Mouse (Mus musculus) liver, embryonic 13.5 days (tissue): Measurements from ENCODE around the gene Cobl. TPM values are rescaled to one million over a fixed set of nuclear protein-coding genes. Genes with fewer than 3 reads are reported as not detected.

Experiments
- ATAC-seq: fragments of 200-750 bp; cut with Nextera tagmentation; 2 replicates; pipeline ENCODE4 v1.8.0; 2017; ENCODE audit warnings: low read depth, mild to moderate bottlenecking, moderate number of reproducible peaks, moderate library complexity
- DNase-seq: peaks from one replicate; pipeline ENCODE4 v3.0.0; 2022
- H3K27ac ChIP-seq: fragments of 300-500 bp; sonication (generic); 2 replicates; pipeline ENCODE4 v1.5.1; 2015; ENCODE audit warnings: moderate library complexity, mild to moderate bottlenecking, inconsistent platforms
- H3K27me3 ChIP-seq: fragments of 300-500 bp; sonication (generic); 2 replicates; pipeline ENCODE4 v1.6.1; 2015; ENCODE audit warnings: mild to moderate bottlenecking, inconsistent platforms
- H3K36me3 ChIP-seq: fragments of 300-500 bp; sonication (generic); 2 replicates; pipeline ENCODE4 v1.6.1; 2015; ENCODE audit warnings: mild to moderate bottlenecking, inconsistent platforms
- H3K4me1 ChIP-seq: fragments of 300-500 bp; sonication (generic); replicated peaks from 2 replicates; pipeline ENCODE4 v1.6.1; 2015; ENCODE audit warnings: inconsistent platforms
- H3K4me2 ChIP-seq: fragments of 300-500 bp; sonication (generic); 2 replicates; pipeline ENCODE4 v1.6.1; 2015; ENCODE audit warnings: inconsistent platforms, mild to moderate bottlenecking, moderate library complexity
- H3K4me3 ChIP-seq: fragments of 300-500 bp; sonication (generic); replicated peaks from 2 replicates; pipeline ENCODE4 v1.5.1; 2015; ENCODE audit warnings: mild to moderate bottlenecking, inconsistent platforms
- H3K9ac ChIP-seq: fragments of 300-500 bp; sonication (generic); 2 replicates; pipeline ENCODE4 v1.6.1; 2015; ENCODE audit warnings: mild to moderate bottlenecking, inconsistent platforms
- H3K9me3 ChIP-seq: fragments of 300-500 bp; sonication (generic); replicated peaks from 2 replicates; pipeline ENCODE4 v1.6.1; 2016; ENCODE audit warnings: inconsistent platforms
- WGBS: fragments of 180-500 bp; shearing (Covaris S2); methylation state at CpG from one replicate; pipeline ENCODE4 v1.1.7; 2015; ENCODE audit not compliant: insufficient replicate concordance; 5-methylcytosine and 5-hydroxymethylcytosine counted together
- polyA plus RNA-seq: library from polyadenylated mRNA; unstranded; fragments of >200 nt; fragmentation: Nextera tagmentation; extraction: Ambion mirVana; gene quantifications from 2 replicates; pipeline ENCODE4 v1.2.1, GENCODE M21; 2015

Cobl gene
- polyA plus RNA-seq, 1 experiment from 2014 or later = 1.3 TPM

- Histone ChIP-seq H3K9me3 (no peaks in the 10 kb centered on the region), H3K27ac (no peak overlapping the region), H3K36me3 (no peaks in the 10 kb centered on the region), H3K4me2 (no peak overlapping the region), H3K9ac (no peak overlapping the region), H3K4me1 (no peaks in the 10 kb centered on the region), H3K27me3 (no peaks in the 10 kb centered on the region), H3K4me3 (no peak overlapping the region)
- DNase-seq (no peak), ATAC-seq (no peak)
Measured at GRCm38 (mm10) chr11:12340697-12341096, 124.1 kb downstream of the Cobl start.

DNA sequence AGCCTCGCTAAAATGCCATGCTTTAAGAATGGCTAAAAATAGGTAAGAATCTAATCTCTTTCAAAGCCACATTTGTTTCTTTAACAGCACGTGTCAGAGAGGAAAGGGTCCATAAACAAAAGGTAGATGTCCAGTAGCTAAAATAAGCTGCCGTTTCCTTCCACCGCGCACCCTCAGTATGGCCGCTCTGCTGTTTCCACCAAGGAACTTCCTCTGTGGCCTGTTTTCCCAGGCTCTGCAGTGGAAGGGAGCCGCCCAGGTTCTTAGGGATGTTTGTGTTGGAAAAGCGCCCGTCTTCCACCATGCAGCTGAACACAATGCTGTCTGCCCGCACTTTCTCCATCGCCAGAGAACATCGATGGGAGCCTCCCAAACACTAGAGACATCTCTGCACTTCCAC, 128.6 kb downstream of the Cobl start:
- H3K36me3 ChIP-seq = no peaks in the 10 kb centered on the region
- no peak overlapping the region for H3K27ac ChIP-seq
- WGBS = 45% methylated on average over 12 of the region's 12 CpGs
- no peak overlapping the region for H3K9ac ChIP-seq
- H3K27me3 ChIP-seq = no peaks in the 10 kb centered on the region
- ATAC-seq (no peak), DNase-seq (no peak)
- H3K4me1 ChIP-seq = no peaks in the 10 kb centered on the region
- no peak overlapping the region for H3K4me3 ChIP-seq
- H3K4me2 ChIP-seq = no peak overlapping the region
- H3K9me3 ChIP-seq = no peaks in the 10 kb centered on the region

GRCm38 (mm10) chr11:12331997-12332396, 132.8 kb downstream of the Cobl start:
- H3K27ac ChIP-seq = no peak overlapping the region

GRCm38 (mm10) chr11:12321445-12321844, 143.3 kb downstream of the Cobl start:
- Histone ChIP-seq H3K9me3 (no peaks in the 10 kb centered on the region), H3K27ac (no peak overlapping the region), H3K4me1 (no peaks in the 10 kb centered on the region), H3K4me3 (no peak overlapping the region), H3K9ac (no peak overlapping the region), H3K36me3 (no peaks in the 10 kb centered on the region), H3K27me3 (no peaks in the 10 kb centered on the region), H3K4me2 (no peak overlapping the region)
- ATAC-seq = no peak
- WGBS = 65% methylated on average over 1 of the region's 1 CpGs
- DNase-seq = no peak

More at GRCm38 (mm10) chr11:12331997-12332396, 132.8 kb downstream of the Cobl start:
- no peaks in the 10 kb centered on the region for H3K27me3 ChIP-seq
- H3K9me3 ChIP-seq = no peaks in the 10 kb centered on the region
- WGBS = 59% methylated on average over 2 of the region's 2 CpGs
- no peak overlapping the region for H3K4me2 ChIP-seq
- no peak overlapping the region for H3K4me3 ChIP-seq
- ATAC-seq (no peak), DNase-seq (no peak)
- H3K36me3 ChIP-seq = no peaks in the 10 kb centered on the region
- no peaks in the 10 kb centered on the region for H3K4me1 ChIP-seq
- H3K9ac ChIP-seq = no peak overlapping the region

GRCm38 (mm10) chr11:12319318-12319717, 145.4 kb downstream of the Cobl start:
- H3K9me3 ChIP-seq = no peaks in the 10 kb centered on the region
- DNase-seq = no peak

GRCm38 (mm10) chr11:12315670-12316069, 149.1 kb downstream of the Cobl start:
- ATAC-seq (no peak), DNase-seq (no peak)
- Histone ChIP-seq H3K27ac (no peak overlapping the region), H3K9ac (no peak overlapping the region), H3K27me3 (0 out of 2 replicates have a peak, but pooled peaks cover 6% of the 10 kb centered on the region), H3K36me3 (no peaks in the 10 kb centered on the region), H3K4me2 (no peak overlapping the region), H3K9me3 (no peaks in the 10 kb centered on the region), H3K4me1 (no peaks in the 10 kb centered on the region), H3K4me3 (no peak overlapping the region)
- 54% methylated on average over 3 of the region's 3 CpGs for WGBS

More at GRCm38 (mm10) chr11:12319318-12319717, 145.4 kb downstream of the Cobl start:
- Histone ChIP-seq H3K9ac (no peak overlapping the region), H3K4me3 (no peak overlapping the region), H3K27me3 (no peaks in the 10 kb centered on the region), H3K4me2 (no peak overlapping the region), H3K27ac (no peak overlapping the region), H3K4me1 (no peaks in the 10 kb centered on the region), H3K36me3 (no peaks in the 10 kb centered on the region)
- 79% methylated on average over 3 of the region's 3 CpGs for WGBS
- ATAC-seq = no peak

- 66% methylated on average over 6 of the region's 6 CpGs for WGBS
Measured at GRCm38 (mm10) chr11:12314278-12315043, 150.3 kb downstream of the Cobl start.

GRCm38 (mm10) chr11:12311419-12311818, 153.3 kb downstream of the Cobl start:
- no peak for DNase-seq
- no peak overlapping the region for H3K27ac ChIP-seq
- ATAC-seq = no peak
- no peak overlapping the region for H3K9ac ChIP-seq
- H3K4me1 ChIP-seq = no peaks in the 10 kb centered on the region
- 32% methylated on average over 6 of the region's 6 CpGs for WGBS
- H3K9me3 ChIP-seq = no peaks in the 10 kb centered on the region
- H3K27me3 ChIP-seq = 0 out of 2 replicates have a peak, but pooled peaks cover 6% of the 10 kb centered on the region
- H3K4me3 ChIP-seq = no peak overlapping the region
- H3K4me2 ChIP-seq = no peak overlapping the region
- no peaks in the 10 kb centered on the region for H3K36me3 ChIP-seq

More at GRCm38 (mm10) chr11:12314278-12315043, 150.3 kb downstream of the Cobl start:
- Histone ChIP-seq H3K27ac (no peak overlapping the region), H3K9ac (no peak overlapping the region), H3K27me3 (0 out of 2 replicates have a peak, but pooled peaks cover 6% of the 10 kb centered on the region), H3K4me3 (no peak overlapping the region), H3K4me1 (no peaks in the 10 kb centered on the region), H3K36me3 (no peaks in the 10 kb centered on the region), H3K9me3 (no peaks in the 10 kb centered on the region), H3K4me2 (no peak overlapping the region)
- ATAC-seq = no peak
- DNase-seq = no peak

DNA sequence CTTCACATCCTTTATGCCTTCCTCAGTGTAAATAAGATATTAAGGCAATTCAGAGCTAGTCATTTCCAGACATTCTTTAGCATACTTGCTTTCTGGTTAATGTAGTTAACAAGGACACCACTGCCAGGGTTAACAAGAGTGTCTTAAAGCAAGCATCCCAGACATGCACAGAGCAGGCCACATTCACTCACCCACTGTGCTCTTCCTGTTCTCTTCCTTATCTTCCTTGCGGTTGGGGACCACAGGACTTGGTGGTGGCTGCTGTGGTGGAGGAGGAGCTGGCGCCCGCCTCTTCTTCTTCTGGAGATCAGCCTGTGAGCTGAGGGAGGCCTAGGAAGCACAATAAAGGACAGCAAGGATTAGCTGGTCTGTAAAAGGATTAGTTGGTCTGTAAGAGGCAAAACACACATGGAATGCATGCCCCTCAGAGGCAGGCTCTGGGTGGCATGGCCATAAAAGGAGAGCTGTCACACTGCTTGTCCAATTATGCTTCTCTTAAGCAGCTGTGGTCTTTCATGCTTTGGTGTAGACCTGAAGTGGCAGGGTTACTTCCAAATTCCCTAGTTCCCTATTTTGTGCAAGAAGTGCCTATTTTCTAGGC, 155.2 kb downstream of the Cobl start:
- no peak overlapping the region for H3K4me2 ChIP-seq
- no peak overlapping the region for H3K4me3 ChIP-seq
- no peaks in the 10 kb centered on the region for H3K9me3 ChIP-seq
- no peak overlapping the region for H3K27ac ChIP-seq
- WGBS = 13% methylated on average over 3 of the region's 3 CpGs
- ATAC-seq (peak; percentile 39; the same call in 1 of the 2 replicates), DNase-seq (no peak)
- H3K9ac ChIP-seq = no peak overlapping the region
- no peaks in the 10 kb centered on the region for H3K4me1 ChIP-seq
- 0 out of 2 replicates have a peak, but pooled peaks cover 6% of the 10 kb centered on the region for H3K27me3 ChIP-seq
- no peaks in the 10 kb centered on the region for H3K36me3 ChIP-seq

DNA sequence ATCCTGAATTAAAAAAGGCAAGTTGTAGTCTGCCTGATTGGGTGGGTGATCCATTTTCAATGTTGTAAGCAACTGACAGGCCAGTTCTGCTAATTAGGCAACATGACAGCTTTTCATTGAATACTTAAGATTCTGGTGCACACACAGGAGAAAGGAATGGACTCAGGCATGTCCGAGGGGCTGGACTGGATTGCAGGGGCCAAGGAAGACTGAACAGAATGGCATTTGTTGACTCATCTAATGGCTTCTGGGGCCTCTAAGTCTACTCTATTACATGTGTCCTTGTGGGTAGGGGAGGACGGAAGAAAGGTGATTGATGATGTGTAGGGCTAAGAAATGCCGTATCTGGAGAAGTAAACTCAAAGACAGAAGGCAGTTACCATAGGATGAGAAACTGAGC, 159.9 kb downstream of the Cobl start:
- Histone ChIP-seq H3K27me3 (no peaks in the 10 kb centered on the region), H3K4me1 (no peaks in the 10 kb centered on the region), H3K9ac (no peak overlapping the region), H3K4me2 (no peak overlapping the region), H3K4me3 (no peak overlapping the region), H3K27ac (no peak overlapping the region), H3K9me3 (no peaks in the 10 kb centered on the region), H3K36me3 (no peaks in the 10 kb centered on the region)
- WGBS = 50% methylated on average over 3 of the region's 3 CpGs
- DNase-seq (no peak), ATAC-seq (no peak)

GRCm38 (mm10) chr11:12299701-12300446, 164.9 kb downstream of the Cobl start:
- ATAC-seq = no peak
- H3K9ac ChIP-seq = no peak overlapping the region
- no peak for DNase-seq

More at GRCm38 (mm10) chr11:12299701-12300446, 164.9 kb downstream of the Cobl start:
- H3K36me3 ChIP-seq = no peaks in the 10 kb centered on the region
- WGBS = 29% methylated on average over 5 of the region's 5 CpGs
- H3K9me3 ChIP-seq = no peaks in the 10 kb centered on the region
- H3K4me3 ChIP-seq = no peak overlapping the region
- no peaks in the 10 kb centered on the region for H3K4me1 ChIP-seq
- no peak overlapping the region for H3K27ac ChIP-seq
- H3K27me3 ChIP-seq = no peaks in the 10 kb centered on the region
- H3K4me2 ChIP-seq = no peak overlapping the region
